Mouse (Mus musculus) kidney, adult 2 months (tissue): ENCODE measurements around the gene Dusp27. TPM values are rescaled to one million over a fixed set of nuclear protein-coding genes. Genes with fewer than 3 reads are reported as not detected.

Experiments used
- DNase-seq: peaks from one replicate; pipeline ENCODE4 v3.0.0; 2021
- H3K27ac ChIP-seq: fragments of 200-500 bp; 2 replicates; pipeline ENCODE4 v1.5.1; 2012; ENCODE audit warnings: low read depth, low read length, control low read depth, inconsistent platforms; ENCODE audit not compliant: insufficient read depth
- H3K27me3 ChIP-seq: fragments of 200-500 bp; replicated peaks from 2 replicates; pipeline ENCODE4 v1.6.1; 2012; ENCODE audit warnings: mild to moderate bottlenecking, moderate library complexity, low read length, inconsistent platforms; ENCODE audit not compliant: control insufficient read depth, insufficient read depth
- H3K36me3 ChIP-seq: fragments of 200-500 bp; 2 replicates; pipeline ENCODE4 v1.6.1; 2012; ENCODE audit warnings: mild to moderate bottlenecking, moderate library complexity, low read length, inconsistent platforms; ENCODE audit not compliant: control insufficient read depth, insufficient read depth
- H3K4me1 ChIP-seq: fragments of 200-500 bp; 2 replicates; pipeline ENCODE4 v1.6.1; 2011; ENCODE audit warnings: low read length; ENCODE audit not compliant: control insufficient read depth, insufficient read depth
- H3K4me3 ChIP-seq: fragments of 200-500 bp; 2 replicates; pipeline ENCODE4 v1.5.1; 2011; ENCODE audit warnings: mild to moderate bottlenecking, low read depth, low read length, control low read depth; ENCODE audit not compliant: insufficient read depth
- CTCF ChIP-seq: fragments of 200-500 bp; conservative IDR thresholded peaks from 2 replicates; pipeline ENCODE4 v1.5.1; 2011; ENCODE audit warnings: low read depth, mild to moderate bottlenecking, control low read depth, low read length, moderate library complexity, mixed read lengths; ENCODE audit not compliant: insufficient read depth, insufficient read length
- POLR2A ChIP-seq: fragments of 200-500 bp; IDR thresholded peaks from one replicate; pipeline ENCODE4 v1.6.1; 2011; ENCODE audit warnings: low read depth, low read length, control low read depth
- WGBS: fragments of 180-500 bp; shearing (Covaris S2); methylation state at CpG from one replicate; pipeline ENCODE4 v1.1.7; 2018; 5-methylcytosine and 5-hydroxymethylcytosine counted together
- polyA plus RNA-seq: library from polyadenylated mRNA; depleted of rRNA; stranded (reverse); fragments of >200 nt; gene quantifications from 2 replicates; pipeline ENCODE4 v1.2.3, GENCODE M21; 2012

The Dusp27 gene
- polyA plus RNA-seq, 1 experiment = 0.30 TPM

GRCm38 (mm10) chr1:166165159-166165558, 37.4 kb upstream of the Dusp27 start:
- Histone ChIP-seq H3K36me3 (no peaks in the 10 kb centered on the region), H3K27ac (no peak overlapping the region), H3K27me3 (no peaks in the 10 kb centered on the region), H3K4me3 (no peak overlapping the region), H3K4me1 (no peaks in the 10 kb centered on the region)
- no peak for TF ChIP-seq CTCF
- TF ChIP-seq POLR2A = no peak
- WGBS = 87% methylated on average over 9 of the region's 9 CpGs
- DNase-seq = no peak

- DNase-seq = no peak
- 88% methylated on average over 14 of the region's 14 CpGs for whole genome bisulfite sequencing
- Histone ChIP-seq H3K27me3 (no peaks in the 10 kb centered on the region), H3K4me1 (no peaks in the 10 kb centered on the region), H3K4me3 (no peak overlapping the region), H3K36me3 (no peaks in the 10 kb centered on the region), H3K27ac (no peak overlapping the region)
- TF ChIP-seq POLR2A (no peak), CTCF (no peak)
Measured at GRCm38 (mm10) chr1:166164580-166164979, 36.9 kb upstream of the Dusp27 start.

DNA sequence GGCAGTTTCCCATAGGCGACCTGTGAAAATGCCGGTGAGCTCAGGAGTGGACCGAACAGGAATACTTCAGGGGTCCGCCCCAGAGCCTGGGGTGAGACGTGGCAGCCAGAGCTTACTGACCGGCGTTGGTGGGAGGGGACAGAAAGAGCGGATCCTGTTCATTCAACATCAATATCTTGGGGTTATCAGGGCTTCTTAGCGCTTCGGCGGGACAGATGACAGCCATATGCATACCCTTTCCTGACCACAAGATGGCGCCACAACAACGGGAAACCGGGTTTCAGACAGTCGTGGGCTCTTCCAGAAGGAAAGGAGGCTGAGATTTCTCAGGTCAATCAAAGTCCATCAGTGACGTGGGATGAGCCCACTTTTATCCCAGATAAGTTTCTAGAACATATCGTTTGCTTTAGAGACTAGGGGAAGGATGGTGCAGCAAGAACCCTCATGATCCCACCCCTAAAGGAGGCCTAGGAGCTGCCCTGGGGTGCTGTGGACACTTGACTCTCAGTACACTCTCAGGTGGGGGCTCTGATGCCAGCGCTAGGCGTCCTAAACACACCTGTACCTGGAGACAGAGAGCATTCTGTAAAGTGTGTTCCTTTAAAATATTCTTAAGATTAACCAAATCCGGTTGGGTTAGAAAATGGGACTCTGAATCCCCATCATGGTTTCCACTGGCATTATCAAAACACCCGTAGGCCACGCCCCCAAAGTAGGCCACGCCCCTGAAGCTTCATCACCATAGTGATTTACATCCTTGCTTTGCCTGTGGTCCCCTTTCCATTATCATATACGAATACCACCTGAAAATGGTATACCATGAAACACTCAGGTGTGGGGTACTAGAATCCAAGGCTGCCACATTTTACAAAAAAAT, 33.1 kb upstream of the Dusp27 start:
- no peaks in the 10 kb centered on the region for H3K36me3 ChIP-seq
- DNase-seq = peak; percentile 54
- no peak overlapping the region for H3K27ac ChIP-seq
- H3K4me3 ChIP-seq = no peak overlapping the region
- no peak for TF ChIP-seq POLR2A
- TF ChIP-seq CTCF = peak; percentile 94
- WGBS = 15% methylated on average over 24 of the region's 24 CpGs
- H3K27me3 ChIP-seq = no peaks in the 10 kb centered on the region
- no peaks in the 10 kb centered on the region for H3K4me1 ChIP-seq

DNA sequence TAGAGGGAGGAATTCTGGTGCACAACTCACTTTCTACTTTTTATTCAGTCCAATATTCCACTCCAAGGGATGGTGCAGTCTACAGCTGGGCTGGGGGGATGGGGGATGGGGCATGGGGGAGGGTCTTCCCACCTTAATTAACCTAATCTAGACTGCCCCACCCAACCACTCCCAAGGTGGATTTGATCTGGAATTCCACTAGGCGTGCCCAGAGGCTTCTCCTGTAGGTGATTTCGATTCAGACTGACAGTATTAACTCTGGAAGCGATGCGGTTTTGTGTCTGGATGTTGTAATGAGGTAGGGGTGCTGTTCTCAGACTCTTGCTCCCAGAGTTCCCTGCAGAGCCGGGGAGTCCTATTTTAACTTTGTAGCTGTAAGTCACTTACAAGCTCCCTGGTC, 32.4 kb upstream of the Dusp27 start:
- 52% methylated on average over 5 of the region's 5 CpGs for WGBS
- no peaks in the 10 kb centered on the region for H3K4me1 ChIP-seq
- no peak for TF ChIP-seq POLR2A
- no peak for TF ChIP-seq CTCF
- no peak overlapping the region for H3K27ac ChIP-seq
- no peaks in the 10 kb centered on the region for H3K36me3 ChIP-seq
- no peaks in the 10 kb centered on the region for H3K27me3 ChIP-seq
- no peak for DNase-seq
- H3K4me3 ChIP-seq = no peak overlapping the region

DNA sequence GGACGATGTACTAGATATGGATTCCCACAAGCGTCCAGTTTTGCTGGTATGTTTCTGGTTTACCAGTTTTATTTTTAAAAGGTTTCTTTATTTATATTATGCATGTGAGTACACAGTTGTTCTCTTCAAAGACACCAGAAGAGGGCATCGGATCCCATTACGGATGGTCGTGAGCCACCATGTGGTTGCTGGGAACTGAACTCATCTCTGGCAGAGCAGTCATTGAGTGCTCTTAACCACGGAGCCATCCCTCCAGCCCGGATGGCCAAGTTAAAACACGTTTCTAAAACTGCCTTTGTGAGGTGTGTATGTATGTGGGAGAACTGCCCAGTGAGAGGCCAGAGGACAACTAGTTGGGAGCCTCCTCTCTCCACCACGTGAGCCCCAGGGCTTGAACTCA, 30.9 kb upstream of the Dusp27 start:
- DNase-seq = no peak
- Histone ChIP-seq H3K4me3 (no peak overlapping the region), H3K4me1 (no peaks in the 10 kb centered on the region), H3K27me3 (no peaks in the 10 kb centered on the region), H3K27ac (no peak overlapping the region), H3K36me3 (no peaks in the 10 kb centered on the region)
- no peak for TF ChIP-seq CTCF
- TF ChIP-seq POLR2A = no peak
- WGBS = 65% methylated on average over 9 of the region's 9 CpGs

DNA sequence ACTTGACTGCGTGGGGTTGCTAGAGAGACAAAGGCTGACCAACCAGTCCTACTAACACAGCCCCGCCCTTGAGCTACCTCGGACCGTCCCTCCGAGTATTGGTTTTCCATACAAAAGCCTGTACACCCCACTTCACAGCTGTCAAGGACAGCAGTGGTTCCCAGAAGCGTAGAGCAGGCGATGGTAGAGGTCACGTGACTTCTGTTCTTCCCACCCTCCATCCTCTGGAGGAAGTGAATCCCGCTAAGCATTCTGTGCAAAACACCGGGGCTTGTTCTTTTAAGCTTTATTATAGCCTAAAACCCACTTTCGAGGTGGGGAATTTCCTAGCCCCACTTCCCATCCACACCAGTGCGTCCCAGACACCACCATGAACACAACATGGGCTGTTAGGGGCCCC, 30.0 kb upstream of the Dusp27 start:
- 74% methylated on average over 12 of the region's 12 CpGs for WGBS
- TF ChIP-seq CTCF = no peak
- no peak for TF ChIP-seq POLR2A
- no peaks in the 10 kb centered on the region for H3K36me3 ChIP-seq
- H3K27ac ChIP-seq = no peak overlapping the region
- no peak for DNase-seq
- H3K4me3 ChIP-seq = no peak overlapping the region
- H3K27me3 ChIP-seq = no peaks in the 10 kb centered on the region
- H3K4me1 ChIP-seq = no peaks in the 10 kb centered on the region; the same call in 1 of the 2 replicates

GRCm38 (mm10) chr1:166155113-166155494, 27.4 kb upstream of the Dusp27 start:
- Histone ChIP-seq H3K4me3 (no peak overlapping the region), H3K27ac (no peak overlapping the region), H3K27me3 (no peaks in the 10 kb centered on the region), H3K4me1 (no peaks in the 10 kb centered on the region; the same call in 1 of the 2 replicates), H3K36me3 (no peaks in the 10 kb centered on the region)
- TF ChIP-seq POLR2A = no peak
- no peak for TF ChIP-seq CTCF
- 41% methylated on average over 10 of the region's 10 CpGs for WGBS
- no peak for DNase-seq
